Mouse (Mus musculus) olfactory bulb, adult 2 months (tissue): Measurements from ENCODE around the gene Mapk10. TPM values are rescaled to one million over a fixed set of nuclear protein-coding genes. Genes with fewer than 3 reads are reported as not detected.

Source experiments
- H3K27ac ChIP-seq: fragments of 200-500 bp; 2 replicates; pipeline ENCODE4 v1.5.1; 2012; ENCODE audit warnings: low read depth, low read length; ENCODE audit not compliant: insufficient read depth
- H3K4me1 ChIP-seq: fragments of 200-500 bp; 2 replicates; pipeline ENCODE4 v1.6.1; 2012; ENCODE audit warnings: low read length; ENCODE audit not compliant: control insufficient read depth, insufficient read depth
- H3K4me3 ChIP-seq: fragments of 200-500 bp; 2 replicates; pipeline ENCODE4 v1.5.1; 2012; ENCODE audit warnings: mild to moderate bottlenecking, low read depth, low read length, moderate library complexity; ENCODE audit not compliant: insufficient read depth
- CTCF ChIP-seq: fragments of 200-500 bp; IDR thresholded peaks from 2 replicates; pipeline ENCODE4 v1.5.1; 2012; ENCODE audit warnings: low read depth, mild to moderate bottlenecking, low read length, moderate library complexity; ENCODE audit not compliant: insufficient read depth
- POLR2A ChIP-seq: fragments of 200-500 bp; IDR thresholded peaks from 2 replicates; pipeline ENCODE4 v1.6.1; 2012; ENCODE audit warnings: mild to moderate bottlenecking, low read depth, low read length, moderate library complexity; ENCODE audit not compliant: insufficient read depth
- WGBS: fragments of 180-500 bp; shearing (Covaris S2); methylation state at CpG from one replicate; pipeline ENCODE4 v1.1.7; 2018; 5-methylcytosine and 5-hydroxymethylcytosine counted together
- polyA plus RNA-seq: library from polyadenylated mRNA; stranded (reverse); fragments of >200 nt; gene quantifications from 2 replicates; pipeline ENCODE4 v1.2.4, GENCODE M21; 2012; ENCODE audit warnings: low replicate concordance; ENCODE audit not compliant: missing spikeins, insufficient read depth, insufficient read length

Mapk10 gene
- polyA plus RNA-seq, 1 experiment = not detected

DNA sequence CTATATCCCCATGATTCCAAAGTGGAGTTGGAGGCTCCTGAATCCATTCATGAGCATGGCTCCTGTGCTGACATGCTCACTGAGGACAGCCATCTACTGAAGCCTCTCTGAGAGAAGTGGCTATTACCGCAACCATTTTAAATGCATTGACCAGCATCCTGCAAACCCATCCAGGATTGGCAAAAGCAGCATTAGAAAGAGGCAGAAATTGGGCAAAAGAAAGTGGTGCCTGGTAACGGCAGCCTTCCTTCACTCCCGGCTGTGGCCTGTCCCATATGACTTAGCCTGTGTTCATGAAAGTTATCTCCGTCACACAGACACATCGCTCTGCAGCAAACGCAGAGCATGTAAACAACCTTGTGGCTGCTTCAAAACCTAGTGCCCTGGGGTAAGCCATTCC, 1.6 kb downstream of the Mapk10 start:
- peak overlapping the region; percentile 29 for H3K27ac ChIP-seq
- no peak for TF ChIP-seq CTCF
- no peak for TF ChIP-seq POLR2A
- 39% methylated on average over 6 of the region's 6 CpGs for WGBS
- peaks cover 17% of the 10 kb centered on the region for H3K4me1 ChIP-seq
- H3K4me3 ChIP-seq = peak overlapping the region; percentile 52

DNA sequence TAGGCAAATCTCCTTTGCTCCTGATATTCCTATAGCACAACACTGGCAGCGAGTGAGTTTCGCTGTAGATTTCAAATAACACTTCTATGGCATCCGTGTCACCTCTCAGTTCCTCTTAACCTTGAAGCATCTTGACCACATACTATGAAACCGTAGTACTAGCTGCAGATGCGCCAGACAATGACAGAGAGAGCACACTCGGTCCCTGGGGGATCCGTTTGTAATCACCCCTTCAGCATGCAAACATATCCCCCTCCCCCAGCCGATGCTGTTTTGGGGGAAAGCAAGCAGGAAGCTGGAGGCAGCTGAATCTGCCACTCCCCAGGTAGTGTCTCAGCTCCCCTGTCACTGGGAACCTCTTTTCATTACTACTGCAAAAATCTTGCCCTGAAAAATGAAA, 2.3 kb downstream of the Mapk10 start:
- 59% methylated on average over 8 of the region's 8 CpGs for WGBS
- TF ChIP-seq POLR2A (no peak), CTCF (no peak)
- no peak overlapping the region for H3K27ac ChIP-seq
- H3K4me1 ChIP-seq = peaks cover 17% of the 10 kb centered on the region
- peak overlapping the region; percentile 52 for H3K4me3 ChIP-seq

DNA sequence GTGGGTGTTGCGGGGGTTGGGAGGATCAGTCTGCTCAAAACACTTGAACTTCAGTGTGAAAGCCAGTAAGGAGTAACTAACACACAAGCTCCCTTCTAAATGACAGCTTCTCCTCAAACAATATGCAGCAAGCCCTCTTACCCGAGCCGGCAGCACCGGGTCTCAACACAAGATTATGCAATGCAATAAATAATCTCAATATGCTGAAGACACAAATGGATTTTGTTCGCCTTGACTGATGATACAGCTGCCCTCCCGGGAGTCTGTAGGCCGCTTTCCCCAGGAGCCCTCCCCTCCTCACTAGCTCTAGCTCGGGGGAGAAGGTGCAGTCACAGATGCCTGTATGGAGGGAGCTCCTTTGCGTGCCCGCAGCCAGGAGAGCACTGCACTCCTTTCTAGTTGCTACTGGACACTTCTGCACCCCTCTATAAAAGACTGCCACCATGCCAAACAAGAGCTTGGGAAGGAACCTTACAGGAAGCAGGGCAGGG, 3.1 kb downstream of the Mapk10 start:
- Histone ChIP-seq H3K4me3 (peak overlapping the region; percentile 24), H3K27ac (no peak overlapping the region; the same call in 1 of the 2 replicates), H3K4me1 (peaks cover 17% of the 10 kb centered on the region)
- 69% methylated on average over 10 of the region's 10 CpGs for WGBS
- TF ChIP-seq CTCF (no peak), POLR2A (no peak)

DNA sequence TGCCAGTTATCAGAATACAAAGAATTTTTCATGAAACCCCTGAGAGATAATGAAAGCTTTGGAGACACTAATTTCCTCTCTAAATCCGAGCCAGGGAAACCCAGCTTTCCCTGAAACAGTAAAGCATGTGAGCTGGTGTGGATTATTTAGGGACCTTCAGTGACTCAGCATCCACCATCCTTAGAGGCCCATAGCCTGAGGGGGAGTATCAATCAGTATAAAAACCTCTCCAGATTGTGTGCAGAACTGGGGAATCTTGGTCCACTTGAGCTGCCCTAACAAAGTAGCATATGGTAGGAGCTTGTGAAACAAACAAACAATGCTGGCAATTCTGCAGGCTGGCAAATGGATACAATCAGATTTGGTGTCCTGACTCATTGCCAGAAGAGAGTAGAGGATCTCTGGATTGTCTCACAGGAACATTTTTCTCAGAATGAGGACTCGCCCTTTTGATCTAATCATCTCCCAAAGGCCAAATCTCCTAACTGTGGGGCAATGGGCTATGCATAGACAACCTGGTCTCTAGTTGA, 13.3 kb downstream of the Mapk10 start:
- no peak overlapping the region for H3K27ac ChIP-seq
- peaks cover 3% of the 10 kb centered on the region; the same call in 1 of the 2 replicates for H3K4me1 ChIP-seq
- no peak for TF ChIP-seq POLR2A
- TF ChIP-seq CTCF = no peak
- H3K4me3 ChIP-seq = no peak overlapping the region
- WGBS = 45% methylated on average over 2 of the region's 2 CpGs

DNA sequence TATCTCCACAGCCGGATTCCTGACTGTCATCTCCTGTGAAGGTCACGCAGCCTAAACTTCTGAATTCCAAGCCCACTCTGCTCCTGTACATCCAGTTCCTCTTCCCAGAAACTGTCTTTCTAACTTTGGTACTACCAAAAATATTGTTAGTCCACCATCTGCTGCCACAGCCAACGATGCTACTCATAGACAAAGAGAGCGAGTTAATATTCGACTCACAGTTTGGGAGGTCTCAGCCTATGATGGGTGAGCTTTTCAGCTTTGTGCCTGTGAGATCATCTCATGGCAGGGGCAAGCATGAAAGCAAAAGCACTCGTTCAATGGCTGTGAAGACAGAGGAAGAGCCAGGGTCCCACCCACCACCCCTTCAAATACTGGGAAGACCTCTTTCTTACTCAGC, 16.6 kb downstream of the Mapk10 start:
- WGBS = 82% methylated on average over 6 of the region's 6 CpGs
- H3K4me3 ChIP-seq = no peak overlapping the region
- TF ChIP-seq CTCF (no peak), POLR2A (no peak)
- H3K27ac ChIP-seq = no peak overlapping the region
- H3K4me1 ChIP-seq = peaks cover 3% of the 10 kb centered on the region; the same call in 1 of the 2 replicates

DNA sequence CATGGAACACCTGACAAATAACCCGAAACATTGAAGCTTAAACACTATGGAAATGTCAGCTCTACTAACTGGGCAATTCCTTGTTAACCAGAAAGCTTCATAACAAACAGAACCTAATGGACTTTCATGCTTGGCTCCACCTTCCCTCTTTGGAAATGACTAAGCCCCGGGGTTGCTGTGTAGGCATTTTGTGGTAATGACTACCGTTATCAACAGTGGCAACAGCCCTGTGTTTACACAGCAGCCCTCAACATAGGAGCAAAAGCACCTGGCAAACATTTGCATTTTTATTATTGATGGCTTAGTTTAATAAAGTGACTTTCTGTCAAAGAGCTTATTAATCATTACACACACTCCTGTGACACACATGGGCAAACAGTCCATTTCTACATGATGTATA, 17.4 kb downstream of the Mapk10 start:
- H3K27ac ChIP-seq = no peak overlapping the region
- H3K4me1 ChIP-seq = peaks cover 3% of the 10 kb centered on the region; the same call in 1 of the 2 replicates
- H3K4me3 ChIP-seq = no peak overlapping the region
- TF ChIP-seq POLR2A = no peak
- no peak for TF ChIP-seq CTCF
- WGBS = 61% methylated on average over 3 of the region's 3 CpGs

DNA sequence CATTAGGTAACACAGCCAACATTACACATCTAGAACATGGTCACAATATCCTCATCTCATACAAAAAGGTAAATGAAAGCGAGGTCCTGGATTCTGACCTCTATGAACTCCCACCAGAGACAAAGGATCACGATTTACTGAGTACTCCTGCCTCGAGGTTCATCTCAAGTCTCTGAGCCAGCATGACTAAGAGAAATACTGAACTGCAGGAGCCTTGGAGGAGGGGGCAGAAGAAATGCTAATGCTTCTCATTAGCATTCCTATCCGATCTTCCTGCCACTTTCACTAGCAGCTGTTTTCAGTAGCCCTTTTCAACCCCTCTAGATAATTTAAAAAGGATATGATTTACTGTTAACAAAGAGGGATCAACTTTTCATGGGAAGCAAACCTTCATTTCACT, 19.6 kb downstream of the Mapk10 start:
- no peak overlapping the region for H3K27ac ChIP-seq
- WGBS = 35% methylated on average over 4 of the region's 4 CpGs
- no peaks in the 10 kb centered on the region for H3K4me1 ChIP-seq

DNA sequence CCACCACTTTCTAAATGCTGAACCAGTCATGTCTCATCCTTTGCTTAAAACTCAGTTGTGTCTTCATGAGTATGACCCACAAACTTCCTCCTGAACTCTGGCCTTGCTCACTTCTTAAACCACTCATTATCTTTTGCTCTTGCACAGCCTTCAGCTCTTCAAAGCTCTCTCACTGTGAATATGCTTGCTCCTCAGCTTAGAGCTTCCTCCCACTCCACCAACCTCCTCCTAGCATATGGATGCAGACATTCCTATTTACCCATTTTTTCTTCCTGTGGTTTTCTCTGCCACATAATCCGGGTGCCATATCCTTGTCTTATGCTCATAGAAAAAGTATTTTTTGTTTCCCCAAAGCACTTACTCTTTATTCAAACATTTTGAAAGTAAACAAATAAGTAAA, 26.9 kb downstream of the Mapk10 start:
- no peak overlapping the region for H3K4me3 ChIP-seq
- no peak for TF ChIP-seq POLR2A
- no peak for TF ChIP-seq CTCF
- no peaks in the 10 kb centered on the region for H3K4me1 ChIP-seq
- WGBS = 96% methylated on average over 1 of the region's 1 CpGs
- H3K27ac ChIP-seq = no peak overlapping the region

More for the DNA sequence above, 19.6 kb downstream of the Mapk10 start:
- no peak overlapping the region for H3K4me3 ChIP-seq
- TF ChIP-seq CTCF (no peak), POLR2A (no peak)

DNA sequence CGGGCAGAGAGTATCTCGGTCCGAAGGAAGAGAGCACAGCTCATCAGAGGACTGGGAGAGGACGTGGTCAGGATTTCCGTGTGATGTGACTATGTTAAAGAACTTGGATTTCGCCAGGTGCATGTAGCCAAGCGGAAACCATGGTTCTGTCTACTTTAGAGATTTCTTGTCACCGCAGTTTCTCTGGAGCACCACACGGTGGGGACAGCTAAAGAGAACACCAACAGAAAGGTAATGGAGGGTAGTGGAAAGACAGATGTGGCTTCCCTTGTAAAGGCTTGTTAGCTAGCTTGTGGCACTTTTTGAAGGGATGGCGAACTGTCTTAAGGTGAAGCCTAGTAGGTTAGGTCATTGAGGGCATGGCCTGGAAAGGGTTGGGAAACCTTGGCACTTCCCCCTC, 29.5 kb downstream of the Mapk10 start:
- WGBS = 92% methylated on average over 10 of the region's 10 CpGs
- Histone ChIP-seq H3K4me3 (no peak overlapping the region), H3K27ac (no peak overlapping the region), H3K4me1 (no peaks in the 10 kb centered on the region)
- TF ChIP-seq POLR2A (no peak), CTCF (no peak)
